Mouse (Mus musculus): Measurements from ENCODE around the gene Frs3.
A peak's percentile ranks its signal among the peaks of the same experiment; 100 is the strongest.

The Frs3 gene

GRCm38 (mm10) chr17:47737271-47738065, 48.6 kb downstream of the Frs3 start:
- DNase-seq = peak; percentile 73

- DNase-seq = peak; percentile 65
Measured at GRCm38 (mm10) chr17:47738066-47738878, 49.4 kb downstream of the Frs3 start.

DNA sequence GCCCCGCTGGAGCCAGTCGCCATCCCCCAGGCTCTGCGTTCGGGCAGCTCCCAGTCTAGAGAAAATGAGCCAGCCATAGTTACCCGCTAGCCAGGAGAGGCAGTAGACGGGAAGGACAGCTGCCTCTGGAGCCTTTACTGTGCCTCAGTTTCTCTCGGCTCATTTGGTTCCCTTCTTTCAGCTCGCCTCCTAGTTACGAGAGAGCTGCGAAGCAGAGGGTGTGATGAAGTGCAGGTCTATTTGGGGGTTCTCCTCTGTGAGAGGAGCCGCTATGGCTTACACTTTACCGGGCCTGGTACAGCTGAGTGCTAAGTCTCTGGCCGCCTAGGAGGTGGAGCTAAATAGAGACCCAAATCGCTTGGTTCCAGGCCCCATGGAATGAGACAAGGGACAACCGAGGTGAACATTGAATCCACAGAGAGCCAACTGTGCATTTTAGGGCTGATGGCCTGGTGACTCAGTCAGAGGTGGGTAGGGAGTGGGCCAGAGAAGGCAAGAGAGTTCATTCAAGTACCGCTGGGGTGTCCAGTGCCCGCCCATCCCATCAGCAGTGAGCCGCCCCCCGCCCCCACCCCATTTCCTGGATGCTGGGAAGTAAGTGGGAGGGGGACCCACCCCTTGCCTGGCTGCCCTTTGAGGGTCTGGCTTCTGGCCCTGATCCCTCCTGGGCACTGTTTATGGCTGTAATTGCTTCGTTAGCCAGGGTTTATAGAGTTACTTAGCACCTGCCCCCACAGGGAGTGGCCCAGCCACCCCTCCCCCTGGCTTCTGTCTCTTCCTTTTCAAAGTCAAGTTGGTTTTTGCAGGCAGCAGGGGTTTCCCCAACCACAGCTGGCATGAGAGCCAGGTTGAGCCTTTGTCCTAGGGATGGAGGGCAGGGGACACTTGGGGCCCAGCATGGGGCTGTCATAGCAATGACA, 50.3 kb downstream of the Frs3 start:
- DNase-seq = peak; percentile 45

GRCm38 (mm10) chr17:47740186-47740585, 51.4 kb downstream of the Frs3 start:
- no peak for DNase-seq

DNA sequence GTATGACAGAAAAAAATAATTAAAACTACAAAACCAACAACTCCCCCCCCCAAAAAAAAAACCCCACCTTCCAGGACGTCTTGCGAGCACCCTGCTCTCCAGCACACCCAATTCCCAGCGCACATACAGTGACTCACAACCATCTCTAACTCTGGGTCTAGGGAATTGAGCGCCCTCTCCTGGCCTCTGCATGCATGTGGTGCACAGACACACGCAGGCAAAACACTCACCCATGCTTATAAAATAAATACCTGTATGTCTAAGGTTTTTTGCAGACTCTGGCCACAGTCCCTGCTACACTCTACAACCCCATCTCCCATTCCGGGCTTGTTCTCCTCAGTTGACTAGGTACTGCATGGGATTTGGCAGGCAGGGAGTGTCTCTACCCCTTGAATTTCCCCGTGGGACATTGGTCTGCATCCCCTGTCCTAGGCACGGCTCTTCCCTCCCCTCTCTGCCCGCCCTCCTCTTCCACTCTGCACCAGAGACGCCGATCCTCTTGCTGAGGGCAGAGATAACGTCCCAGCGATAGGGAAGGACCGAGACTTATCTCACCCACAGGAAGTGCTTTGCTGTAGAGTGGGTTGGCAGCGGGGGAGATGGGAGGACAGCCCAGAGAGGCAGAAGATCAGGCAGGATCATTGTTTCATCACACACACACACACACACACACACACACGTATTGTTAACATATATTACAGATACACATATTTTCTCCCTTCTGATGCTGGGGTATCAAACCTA, 54.3 kb downstream of the Frs3 start:
- DNase-seq = no peak

GRCm38 (mm10) chr17:47744086-47744485, 55.3 kb downstream of the Frs3 start:
- no peak for DNase-seq

- DNase-seq = no peak
Measured at GRCm38 (mm10) chr17:47744746-47745368, 56.0 kb downstream of the Frs3 start.

DNA sequence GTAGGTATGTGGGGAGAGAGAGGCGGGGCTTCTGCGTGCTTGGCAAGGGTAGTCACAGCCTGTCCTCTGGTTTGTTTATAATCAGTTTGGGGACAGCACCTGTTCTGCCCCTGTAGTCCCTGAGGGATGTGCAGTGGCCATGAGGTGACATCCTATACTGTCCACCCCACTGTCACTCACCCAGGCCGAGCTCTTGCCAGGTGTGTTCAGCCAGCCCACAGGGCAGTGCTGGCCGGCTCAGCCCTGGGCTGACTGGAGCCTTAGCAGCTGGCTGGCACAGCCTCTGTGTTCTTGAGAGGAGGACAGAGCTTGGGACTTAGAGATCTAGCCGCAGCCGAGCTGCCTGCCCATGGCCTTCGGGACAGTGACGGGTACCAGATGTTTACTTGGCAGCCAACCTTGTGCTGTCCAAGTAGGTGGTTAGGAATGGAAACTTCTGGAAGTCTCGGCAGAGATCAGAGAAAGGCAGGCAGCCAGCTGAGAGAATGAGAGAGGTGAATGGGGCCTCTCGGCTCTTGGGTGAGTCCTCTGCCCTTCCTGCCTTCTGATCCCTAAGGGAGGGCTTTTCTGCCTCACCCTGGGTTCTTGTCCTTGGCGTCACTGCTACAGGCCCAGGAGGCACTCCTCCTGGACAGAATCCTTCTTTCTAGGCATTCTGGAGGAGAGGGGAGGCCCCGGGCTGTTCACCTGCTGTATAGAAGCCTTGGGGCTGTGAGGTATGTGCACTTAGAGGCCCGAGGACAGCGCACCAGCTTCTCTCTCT, 60.1 kb downstream of the Frs3 start:
- DNase-seq = no peak

DNA sequence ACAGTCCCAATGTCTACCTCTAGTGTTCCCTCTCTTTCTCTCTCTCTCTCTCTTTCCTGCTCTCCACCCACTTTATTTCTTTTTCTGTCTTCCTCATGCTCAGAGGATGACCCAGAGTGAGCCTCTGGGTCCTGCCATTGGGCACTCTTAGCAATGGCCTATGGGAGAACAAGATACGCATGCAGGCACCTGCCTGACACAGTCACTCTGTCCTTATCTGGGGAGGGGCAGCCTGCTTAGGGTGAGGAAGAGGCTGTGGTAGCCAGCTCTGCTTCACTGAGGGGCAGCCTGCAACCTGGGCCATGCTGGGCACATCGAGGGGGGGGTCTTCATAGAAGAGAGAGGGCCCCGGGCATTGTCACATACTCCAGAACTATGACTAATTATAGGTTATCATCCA, 60.8 kb downstream of the Frs3 start:
- no peak for DNase-seq

GRCm38 (mm10) chr17:47750101-47750500, 61.3 kb downstream of the Frs3 start:
- DNase-seq = no peak

DNA sequence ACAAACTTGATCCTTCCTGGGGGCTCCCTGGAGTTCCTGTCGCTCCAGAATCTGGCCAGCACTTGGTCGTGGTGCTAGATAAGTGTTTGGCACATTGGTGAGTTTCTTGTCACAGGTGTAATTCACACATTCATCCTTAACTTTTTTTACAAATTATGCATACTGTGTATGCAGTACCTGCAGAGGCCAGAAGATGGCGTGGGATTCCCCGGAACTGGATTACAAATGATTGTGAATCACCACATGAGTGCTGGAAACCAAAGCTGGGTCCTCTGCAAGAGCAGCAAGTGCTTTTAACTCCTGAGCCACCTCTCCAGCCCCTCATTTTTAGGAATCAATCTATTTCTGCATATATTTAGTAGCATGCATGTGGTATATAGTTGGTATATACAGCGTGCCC, 63.0 kb downstream of the Frs3 start:
- DNase-seq = no peak

DNA sequence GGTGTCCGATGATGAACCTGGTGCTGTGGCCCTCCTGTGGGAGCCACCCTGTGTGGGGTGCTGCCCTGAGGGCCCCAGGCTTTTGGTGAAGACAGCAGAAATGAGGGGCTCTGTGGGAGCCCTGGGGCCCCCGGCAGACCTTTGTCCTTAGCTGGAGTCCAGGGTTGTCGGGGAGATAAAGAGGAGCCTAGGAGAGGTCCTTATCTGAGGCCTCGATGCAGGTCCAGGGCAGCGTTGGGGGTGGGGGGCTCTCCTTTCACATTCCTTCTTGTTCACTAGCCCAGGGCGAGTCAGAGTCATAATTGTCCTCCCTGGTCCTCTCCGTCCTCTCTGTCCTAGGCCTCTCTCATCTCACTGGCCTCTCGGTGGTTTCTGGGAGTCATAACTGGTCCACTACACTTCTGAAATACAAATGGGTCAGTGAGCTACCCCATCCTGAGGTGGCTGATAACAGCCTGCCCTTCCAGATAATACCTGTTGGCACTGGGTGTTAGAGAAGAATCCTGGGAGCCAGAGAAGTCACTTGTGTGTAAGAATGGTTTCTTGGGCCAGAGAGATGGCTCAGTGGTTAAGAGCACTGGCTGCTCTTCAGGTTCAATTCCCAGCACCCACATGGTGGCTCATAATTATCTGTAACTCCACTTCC, 64.4 kb downstream of the Frs3 start:
- no peak for DNase-seq
